Mouse (Mus musculus) CH12.LX (cell line): Measurements from ENCODE around the gene Pcx. TPM values are rescaled to one million over a fixed set of nuclear protein-coding genes. Genes with fewer than 3 reads are reported as not detected.

Experiments
- DNase-seq: peaks from one replicate; pipeline ENCODE4 v3.0.0-alpha.2; 2013; ENCODE audit errors: extremely low read depth
- H3K27ac ChIP-seq: 2 replicates; pipeline ENCODE4 v1.5.1; 2012; ENCODE audit warnings: low read depth, mild to moderate bottlenecking, control low read depth, moderate library complexity; ENCODE audit not compliant: insufficient read depth
- H3K27me3 ChIP-seq: replicated peaks from 2 replicates; pipeline ENCODE3; 2012; ENCODE audit warnings: inconsistent platforms
- H3K36me3 ChIP-seq, 2 experiments: replicated peaks in 1 of 2; 2 replicates each; pipeline versions ENCODE3 to v1.6.1; 2012; ENCODE audit warnings: inconsistent platforms in 1 of 2, low read length in 1 of 2, mild to moderate bottlenecking in 1 of 2, mixed read lengths in 1 of 2, moderate library complexity in 1 of 2; ENCODE audit not compliant: control insufficient read depth in 1 of 2, insufficient read depth in 1 of 2
- H3K4me1 ChIP-seq, 2 experiments: 2 replicates each; pipeline ENCODE4 v1.6.1; 2012; ENCODE audit warnings: inconsistent platforms in 1 of 2, moderate library complexity in 1 of 2; ENCODE audit not compliant: insufficient read depth in 2 of 2, control insufficient read depth in 1 of 2
- H3K4me2 ChIP-seq: 2 replicates; pipeline ENCODE4 v1.6.1; 2012; ENCODE audit warnings: low read depth, mild to moderate bottlenecking, control low read depth; ENCODE audit not compliant: poor library complexity, insufficient read depth, severe bottlenecking
- H3K4me3 ChIP-seq, 3 experiments: fragments of 150-350 bp in 1 of 3; sonication (generic) in 1 of 3; replicated peaks in 1 of 3; 2 replicates each; pipeline versions ENCODE3 to v1.5.1; 2011 to 2012; ENCODE audit warnings: low read depth in 2 of 3, low read length in 2 of 3, mild to moderate bottlenecking in 2 of 3, moderate library complexity in 2 of 3, control low read depth in 1 of 3, improper control_type of control experiment in 1 of 3, inconsistent platforms in 1 of 3, mixed read lengths in 1 of 3; ENCODE audit not compliant: poor library complexity in 1 of 3
- H3K79me2 ChIP-seq: replicated peaks from 2 replicates; pipeline ENCODE4 v1.6.1; 2012; ENCODE audit warnings: mild to moderate bottlenecking, moderate library complexity; ENCODE audit not compliant: control insufficient read depth, poor library complexity, insufficient read depth, severe bottlenecking; ENCODE audit errors: extremely low read depth
- H3K9ac ChIP-seq: 2 replicates; pipeline ENCODE4 v1.6.1; 2012; ENCODE audit warnings: low read depth, mild to moderate bottlenecking, control low read depth, moderate library complexity; ENCODE audit not compliant: insufficient read depth
- H3K9me3 ChIP-seq: replicated peaks from 2 replicates; pipeline ENCODE3; 2012; ENCODE audit warnings: low read length, inconsistent platforms, mixed read lengths
- CHD1 ChIP-seq: IDR thresholded peaks from 2 replicates; pipeline ENCODE4 v1.6.1; 2012; ENCODE audit warnings: low read depth, low read length, improper control_type of control experiment, inconsistent platforms
- CHD2 ChIP-seq: IDR thresholded peaks from 2 replicates; pipeline ENCODE4 v1.6.1; 2011; ENCODE audit warnings: low read length, improper control_type of control experiment
- CTCF ChIP-seq, 2 experiments: IDR thresholded peaks in 1 of 2; conservative IDR thresholded peaks in 1 of 2; 2 replicates each; pipeline ENCODE4 v1.5.1; 2011 to 2012; ENCODE audit warnings: low read depth in 2 of 2, low read length in 2 of 2, improper control_type of control experiment in 1 of 2, inconsistent platforms in 1 of 2, mild to moderate bottlenecking in 1 of 2, moderate library complexity in 1 of 2
- KAT2A ChIP-seq: IDR thresholded peaks from 2 replicates; pipeline ENCODE4 v1.6.1; 2012; ENCODE audit warnings: low read length, improper control_type of control experiment, inconsistent platforms; ENCODE audit not compliant: insufficient replicate concordance
- MXI1 ChIP-seq: IDR thresholded peaks from 2 replicates; pipeline ENCODE4 v1.6.1; 2011; ENCODE audit warnings: mild to moderate bottlenecking, low read depth, low read length, improper control_type of control experiment
- RAD21 ChIP-seq: IDR thresholded peaks from 2 replicates; pipeline ENCODE4 v1.6.1; 2011; ENCODE audit warnings: low read depth, mild to moderate bottlenecking, low read length, improper control_type of control experiment, moderate library complexity
- SMC3 ChIP-seq: IDR thresholded peaks from 2 replicates; pipeline ENCODE4 v1.6.1; 2011; ENCODE audit warnings: low read depth, low read length, improper control_type of control experiment
- TBP ChIP-seq: conservative IDR thresholded peaks from 2 replicates; pipeline ENCODE4 v1.6.1; 2011; ENCODE audit warnings: low read depth, low read length, improper control_type of control experiment
- USF2 ChIP-seq: conservative IDR thresholded peaks from 2 replicates; pipeline ENCODE4 v1.6.1; 2011; ENCODE audit warnings: low read depth, low read length, improper control_type of control experiment
- ZNF384 ChIP-seq: IDR thresholded peaks from 2 replicates; pipeline ENCODE4 v1.6.1; 2012; ENCODE audit warnings: low read depth, low read length, improper control_type of control experiment, inconsistent platforms
- dilution Hi-C: fragments of 300-500 bp; cut with MboI; formaldehyde crosslinking; loops from 2 replicates; pipeline ENCODE4 v1.14.3; 2020; ENCODE audit warnings: low sequenced_read_pairs; ENCODE audit not compliant: extremely low pct_unique_long_range_greater_than_20kb, extremely low pct_ligation_motif_present
- in situ Hi-C: fragments of 300-500 bp; cut with MboI; formaldehyde crosslinking; loops from 3 replicates; pipeline ENCODE4 v1.14.3; 2019; ENCODE audit warnings: low sequenced_read_pairs, low pct_ligation_motif_present, low pct_unique_long_range_greater_than_20kb, mixed read lengths
- polyA plus RNA-seq: library from polyadenylated mRNA; unstranded; fragments of >175 nt; gene quantifications from 2 replicates; pipeline ENCODE4 v1.2.1, GENCODE M21; 2012; ENCODE audit warnings: low read depth; ENCODE audit not compliant: insufficient read length
- total RNA-seq, 2 experiments: library from RNA; depleted of rRNA; stranded (reverse); fragments of 300-350 nt in 1 of 2; fragments of >200 nt in 1 of 2; gene quantifications; 2 replicates each; pipeline ENCODE4 v1.2.3; 2012 to 2014

Pcx gene
- total and polyA plus RNA-seq, 3 experiments, result 7.7 to 14.2 (median 10.7) TPM

- peak; percentile 54; the same call in 1 of the 2 replicates for TF ChIP-seq KAT2A
- TF ChIP-seq CHD1, result no peak
These were observed 115.0 kb downstream of the Pcx start, which contains the start of gene Rce1 (continued) for GRCm38 (mm10) chr19:4625179-4625828.

GRCm38 (mm10) chr19:4625829-4626535, 115.7 kb downstream of the Pcx start:
- H3K4me1 ChIP-seq, result peaks cover 10 to 38% of the 10 kb centered on the region in 2 experiments; a peak in 3 of 4 replicates
- H3K36me3 ChIP-seq, result peaks cover 23 to 35% of the 10 kb centered on the region in 2 experiments
- dilution Hi-C loops, result no loop called here
- H3K9me3 ChIP-seq, result no peaks in the 10 kb centered on the region
- peak overlapping the region; percentile 84 for H3K9ac ChIP-seq
- in situ Hi-C loops, result loop anchor here (5.0 to 25.0 kb wide), 4 partner anchors 116 to 361 kb away; partner anchors contain the start of genes 2010003K11Rik, Ctsf and Npas4
- H3K27me3 ChIP-seq, result no peaks in the 10 kb centered on the region
- peak overlapping the region; percentile 72 to 91 (median 84) for H3K4me3 ChIP-seq
- peak; percentile 49 for DNase-seq
- H3K4me2 ChIP-seq, result peak overlapping the region; percentile 72
- no peaks in the 10 kb centered on the region; the same call in 1 of the 2 replicates for H3K79me2 ChIP-seq
- H3K27ac ChIP-seq, result no peak overlapping the region; the same call in 1 of the 2 replicates
- TF ChIP-seq CHD2, result peak; percentile 65
- TF ChIP-seq USF2, result no peak
- TF ChIP-seq MXI1, result 0 out of 2 replicates have a peak, but pooled peaks have one; percentile 30
- TF ChIP-seq, all 38 proteins: peak for 2

- Histone ChIP-seq H3K27ac (no peak overlapping the region), H3K9ac (no peak overlapping the region), H3K79me2 (no peaks in the 10 kb centered on the region; the same call in 1 of the 2 replicates), H3K27me3 (peaks cover under 1% of the 10 kb centered on the region), H3K4me2 (no peak overlapping the region), H3K9me3 (no peaks in the 10 kb centered on the region), H3K4me1 (peaks cover 10 to 37% of the 10 kb centered on the region in 2 experiments; a peak in 3 of 4 replicates), H3K4me3 (no peak overlapping the region), H3K36me3 (peaks cover 2 to 7% of the 10 kb centered on the region in 2 experiments)
- DNase-seq, result peak; percentile 79
- in situ Hi-C loops, result loop anchor here (5.0 to 25.0 kb wide), 4 partner anchors 113 to 358 kb away; partner anchors contain the start of genes 2010003K11Rik, Ctsf and Npas4
- dilution Hi-C loops, result no loop called here
- TF ChIP-seq CTCF (conservative IDR thresholded peaks at IDR 0.05 in 1 of 2, IDR thresholded peaks at IDR 0.05 in 1 of 2; ENCODE audit: low read depth in 2 of 2, low read length in 2 of 2) (peak; percentile 87 to 92), TBP (no peak), SMC3 (peak; percentile 75), ZNF384 (peak; percentile 84), RAD21 (peak; percentile 90)
These were observed 118.5 kb downstream of the Pcx start for GRCm38 (mm10) chr19:4628819-4629218.
